Mouse (Mus musculus) layer of hippocampus, postnatal 10 days (tissue): ENCODE measurements at regions not wholly inside any gene's neighbourhood (a gene's known extent, or its start where the extent isn't known, plus 50 kb on each side); places are given as distances from the start of the nearest gene placed in this dataset.

Experiments used
- DNase-seq, 2 experiments: peaks; one replicate each; pipeline ENCODE4 v3.0.0; 2021; ENCODE audit warnings: low spot score in 2 of 2

GRCm38 (mm10) chr1:47854372-47854771 is 961.7 kb upstream of the Slc39a10 start:
- DNase-seq, result no peak

GRCm38 (mm10) chr1:47853911-47854310 is 961.3 kb upstream of the Slc39a10 start:
- DNase-seq, result no peak

- no peak for DNase-seq
Measured at GRCm38 (mm10) chr1:47840811-47841210, 948.2 kb upstream of the Slc39a10 start.

- no peak for DNase-seq
Measured at GRCm38 (mm10) chr1:47834072-47834471, 941.4 kb upstream of the Slc39a10 start.

- no peak for DNase-seq
Measured at GRCm38 (mm10) chr1:47827206-47827605, 934.6 kb upstream of the Slc39a10 start.

GRCm38 (mm10) chr1:47809508-47809907 is 916.9 kb upstream of the Slc39a10 start:
- peak; percentile 4 to 10 for DNase-seq

- DNase-seq, result no peak
Measured at GRCm38 (mm10) chr1:47794763-47795162, 902.1 kb upstream of the Slc39a10 start.
